Mouse (Mus musculus) adrenal gland (tissue): ENCODE data around the gene Slc45a1.

Experiments used
- intact Hi-C: fragments of 180-260 bp; cut with DNase I; formaldehyde crosslinking; loops from one replicate; pipeline ENCODE4 v1.15.1; 2025

The Slc45a1 gene

DNA sequence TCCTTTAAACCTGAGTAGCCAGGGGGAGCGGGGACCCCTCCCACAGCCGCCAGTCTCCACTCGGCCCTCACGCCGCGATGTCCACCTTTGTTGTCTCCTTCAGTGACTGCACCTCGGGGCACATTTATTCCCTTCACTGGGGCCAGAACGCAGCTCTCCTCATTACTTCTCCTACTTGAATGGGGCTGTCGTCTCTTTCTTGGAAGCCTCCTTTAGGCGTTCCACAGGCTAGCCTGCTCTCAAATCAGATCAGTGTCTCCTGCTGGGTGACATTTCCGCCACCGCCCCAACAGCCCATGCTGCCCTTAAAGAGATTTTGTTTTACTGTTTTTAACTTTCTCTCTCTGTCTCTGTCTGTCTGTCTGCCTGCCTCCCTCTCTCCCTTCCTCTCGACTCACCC lies 9.9 kb upstream of the Slc45a1 start:
- intact Hi-C loops = no loop called here

DNA sequence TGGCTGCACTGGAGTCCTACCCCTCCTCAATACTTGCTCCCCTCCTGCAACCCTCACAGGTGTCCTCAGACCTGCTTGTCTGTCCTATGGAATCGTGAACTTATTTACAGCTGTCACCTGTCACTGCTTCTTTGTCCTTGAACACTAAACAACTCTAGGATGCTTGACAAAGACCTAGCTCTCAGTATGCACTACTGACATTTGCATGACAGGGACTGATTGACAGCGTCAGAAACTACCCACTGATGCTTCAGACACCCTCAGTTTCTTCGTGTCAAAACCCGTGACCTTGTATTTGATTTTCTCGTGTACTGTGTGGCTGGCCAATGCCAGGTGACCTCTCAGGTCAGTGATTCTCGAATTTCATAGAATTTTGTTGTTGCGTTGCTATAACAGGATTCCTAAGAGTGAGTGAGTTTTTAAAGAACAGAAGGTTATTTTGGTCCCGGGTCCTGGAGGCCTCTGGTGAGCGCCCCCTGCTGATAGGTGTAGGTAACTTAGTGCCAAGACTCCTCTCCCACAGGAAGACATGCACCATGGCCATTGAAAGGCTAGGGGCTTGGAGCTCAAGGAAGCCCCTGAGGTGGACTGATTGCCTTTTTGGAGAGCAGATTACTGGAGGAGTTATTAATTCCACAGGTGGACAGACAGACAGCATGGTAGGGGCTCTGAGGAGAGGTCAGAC lies 8.1 kb upstream of the Slc45a1 start:
- intact Hi-C loops = loop anchor here (5.0 kb wide), 1 partner anchor 302 kb away; no protein-coding TSS in a partner anchor

DNA sequence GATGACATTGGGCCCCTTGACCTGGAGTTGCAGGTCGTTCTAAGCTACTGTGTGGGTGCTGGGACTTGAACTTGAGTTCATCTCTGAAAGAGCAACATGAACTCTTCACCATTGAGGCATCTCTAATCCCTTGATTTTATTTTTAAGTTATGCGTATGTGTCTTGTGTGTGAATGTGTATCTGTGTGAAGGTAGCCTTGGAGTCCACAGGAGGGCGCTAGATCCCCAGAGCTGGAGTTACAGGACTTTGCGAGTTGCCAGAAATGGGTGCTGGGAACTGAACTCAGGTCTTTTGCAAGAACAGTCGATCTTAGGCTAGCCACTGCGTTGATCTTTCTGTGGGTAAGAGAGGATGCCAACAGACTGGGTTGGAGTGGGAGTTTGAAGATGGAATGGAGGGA lies 4.5 kb upstream of the Slc45a1 start:
- intact Hi-C loops = loop anchor here (1.0 to 5.0 kb wide), 3 partner anchors 192 to 306 kb away; no protein-coding TSS in a partner anchor

DNA sequence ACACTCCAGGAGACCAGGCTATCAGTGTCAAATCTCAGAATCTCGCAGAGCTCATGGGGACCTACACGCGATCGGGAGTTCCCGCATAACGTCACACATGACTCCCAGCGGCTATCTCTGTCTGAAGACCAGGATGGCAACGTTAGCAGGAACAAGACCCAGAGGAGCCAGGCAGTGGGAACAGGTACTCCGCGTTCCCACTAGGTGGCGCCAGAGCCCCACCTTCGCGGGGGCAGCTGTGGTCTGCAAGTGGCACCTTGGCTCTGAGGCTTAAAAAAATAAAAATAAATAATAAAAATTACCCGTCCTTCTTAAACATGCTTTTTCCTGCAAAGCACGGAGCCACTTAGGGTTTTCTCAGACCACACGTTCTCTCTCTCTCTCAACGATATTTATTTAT lies 4.0 kb upstream of the Slc45a1 start:
- intact Hi-C loops = loop anchor here (1.0 to 5.0 kb wide), 3 partner anchors 193 to 306 kb away; no protein-coding TSS in a partner anchor

DNA sequence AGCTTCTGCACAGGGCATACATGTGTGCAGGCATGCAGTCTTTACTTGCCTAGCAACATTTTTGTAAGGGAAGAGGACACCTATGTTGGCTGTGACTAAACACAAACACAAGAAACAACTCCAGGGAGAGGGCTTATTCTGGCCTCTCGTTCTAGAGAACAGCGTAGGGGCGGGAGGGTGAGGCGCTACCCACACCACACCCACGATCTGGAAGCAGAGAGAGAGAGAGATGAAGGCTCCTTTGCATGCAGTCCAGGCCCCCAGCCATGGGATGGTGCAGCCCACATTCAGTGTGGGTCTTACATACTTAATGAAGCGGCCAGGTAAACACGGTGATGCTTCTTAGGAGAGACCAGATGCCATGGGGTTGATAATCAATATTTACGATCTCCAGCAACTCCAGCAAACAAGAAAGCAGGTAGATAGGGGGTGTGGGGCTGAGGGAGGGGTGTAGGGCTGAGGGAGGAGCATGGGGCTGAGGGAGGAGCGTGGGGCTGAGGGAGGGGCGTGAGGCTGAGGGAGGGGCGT lies 1.2 kb upstream of the Slc45a1 start:
- intact Hi-C loops = no loop called here

DNA sequence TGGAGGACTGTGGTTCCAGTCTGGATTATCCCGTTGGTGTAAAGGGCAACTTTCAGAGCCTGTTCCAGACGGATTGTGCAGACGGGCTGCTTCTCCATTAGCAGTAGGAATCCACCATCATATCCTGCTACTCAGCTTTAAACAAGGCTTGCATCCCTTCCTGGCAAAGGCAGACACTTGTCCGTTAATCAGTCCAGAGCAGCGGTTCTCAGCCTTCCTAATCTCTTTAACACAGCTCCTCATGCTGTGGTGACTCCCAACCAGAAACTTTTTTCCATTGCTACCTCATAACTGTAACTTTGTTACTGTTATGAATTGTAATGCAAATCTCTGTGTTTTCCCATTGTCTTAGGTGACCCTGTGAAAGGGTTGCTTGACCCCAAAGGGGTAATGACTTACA lies 2.6 kb downstream of the Slc45a1 start:
- intact Hi-C loops = no loop called here

DNA sequence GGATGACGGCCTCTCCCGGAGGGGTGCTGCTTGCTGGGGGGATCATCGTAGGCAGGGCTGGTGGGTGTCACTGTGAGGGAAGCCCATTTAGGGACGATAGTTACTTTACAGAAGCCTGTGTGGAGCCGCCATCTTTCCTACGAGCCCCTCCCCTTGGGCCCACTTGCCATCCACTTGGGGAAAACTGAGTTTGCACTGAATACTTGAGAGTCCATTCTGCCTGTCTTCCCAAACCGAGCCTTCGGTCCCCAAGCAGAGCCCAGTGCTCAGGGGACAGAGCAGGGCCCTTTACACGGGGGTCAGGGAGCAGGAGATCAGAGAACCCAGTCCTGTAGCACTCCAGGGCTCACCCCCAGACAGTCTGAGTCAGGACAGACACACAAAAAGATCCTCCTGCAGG lies 7.7 kb downstream of the Slc45a1 start:
- intact Hi-C loops = no loop called here

DNA sequence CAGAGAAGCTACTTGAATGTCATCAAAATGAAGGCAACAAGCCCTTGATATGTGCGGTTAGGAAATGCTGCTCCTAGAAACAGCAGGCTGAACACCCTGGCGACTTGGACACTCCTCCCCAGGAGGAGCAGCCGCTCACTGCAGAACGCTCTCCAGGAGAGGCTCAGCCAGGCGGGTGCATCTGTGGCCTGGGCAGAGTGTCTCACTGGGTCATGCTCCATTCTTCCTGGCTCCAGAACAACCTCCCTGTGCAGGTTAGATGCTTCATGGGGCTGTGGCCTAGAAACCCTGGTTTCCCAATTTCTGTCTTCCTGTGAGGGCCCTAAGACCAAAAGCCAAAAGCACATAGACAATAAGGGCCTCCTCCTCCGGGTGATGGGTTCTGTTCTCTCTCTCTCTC lies 15.3 kb downstream of the Slc45a1 start:
- intact Hi-C loops = no loop called here

DNA sequence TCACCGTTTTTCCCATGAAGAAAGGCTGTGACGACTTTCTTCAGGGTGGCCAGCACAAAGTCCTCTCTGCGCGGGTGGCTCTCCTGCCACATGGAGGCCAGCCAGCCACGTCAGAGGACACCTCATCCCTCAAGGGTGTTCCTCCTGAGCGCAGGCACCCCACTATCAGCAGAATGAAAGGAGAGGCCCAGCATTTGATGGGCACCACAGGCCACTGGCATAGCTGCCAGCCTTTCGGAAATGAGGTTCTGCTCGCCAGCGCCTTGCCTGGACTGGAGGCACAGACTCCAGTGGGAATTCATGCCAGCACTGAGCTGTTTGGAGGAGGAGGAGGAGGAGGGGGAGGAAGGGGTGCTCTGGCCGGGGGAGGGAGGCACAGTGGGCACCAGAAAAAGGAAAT lies 16.4 kb downstream of the Slc45a1 start:
- intact Hi-C loops = no loop called here

DNA sequence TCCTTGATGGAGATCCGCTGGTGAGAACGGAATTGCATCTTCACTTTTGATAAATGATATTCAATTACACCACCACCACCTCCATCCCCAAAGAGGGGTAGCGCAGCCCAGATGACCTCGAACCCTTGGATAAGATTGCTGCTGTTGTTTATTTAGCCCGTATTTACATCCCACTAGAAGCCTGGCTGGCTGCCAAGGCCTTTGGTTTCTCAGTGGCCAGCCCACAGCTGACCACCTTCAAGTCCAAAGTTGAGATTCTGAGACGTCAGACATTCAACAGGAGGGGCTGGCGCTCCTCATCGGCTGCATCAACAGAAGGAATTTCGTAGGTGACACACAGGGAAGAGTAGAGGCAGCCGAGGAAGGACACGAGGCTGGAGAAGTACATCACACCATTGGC lies 22.7 kb downstream of the Slc45a1 start:
- intact Hi-C loops = no loop called here

DNA sequence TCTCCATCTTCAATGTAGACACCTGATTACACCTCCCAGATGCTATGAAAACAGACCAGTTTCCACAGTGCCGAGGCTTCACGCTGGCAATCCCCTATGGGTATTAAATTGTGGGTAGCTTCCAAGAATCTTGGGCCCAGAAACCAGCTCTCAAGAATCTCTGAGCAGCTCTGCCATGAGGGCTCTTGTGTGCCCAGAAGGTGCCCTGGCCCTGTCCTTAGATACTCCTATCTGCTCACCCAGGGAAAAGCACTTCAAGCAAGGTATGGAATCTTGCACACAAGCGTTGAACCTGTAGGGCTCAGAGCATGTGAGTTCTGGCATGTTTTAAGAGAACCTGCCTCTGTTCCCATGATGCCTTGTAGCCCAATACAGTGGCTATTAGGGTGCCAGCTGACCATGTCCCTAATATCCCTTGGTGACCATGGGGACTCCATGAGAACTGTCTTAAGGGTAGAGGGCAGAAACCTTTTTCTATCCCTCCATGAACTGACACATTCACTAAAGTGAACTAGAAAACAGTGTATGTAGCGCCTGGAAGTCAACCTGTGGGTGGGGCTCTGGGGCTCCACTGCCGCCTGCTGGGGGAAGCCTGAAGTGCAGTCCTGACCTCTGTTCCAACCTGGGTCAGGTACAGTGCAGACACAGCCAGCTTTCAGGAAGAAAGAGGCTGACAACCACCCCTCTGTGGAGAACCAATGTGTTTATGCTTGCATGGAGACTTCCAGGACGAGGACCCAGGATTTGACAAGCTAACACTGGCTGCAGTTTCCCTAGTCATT lies 25.8 kb downstream of the Slc45a1 start:
- intact Hi-C loops = no loop called here

DNA sequence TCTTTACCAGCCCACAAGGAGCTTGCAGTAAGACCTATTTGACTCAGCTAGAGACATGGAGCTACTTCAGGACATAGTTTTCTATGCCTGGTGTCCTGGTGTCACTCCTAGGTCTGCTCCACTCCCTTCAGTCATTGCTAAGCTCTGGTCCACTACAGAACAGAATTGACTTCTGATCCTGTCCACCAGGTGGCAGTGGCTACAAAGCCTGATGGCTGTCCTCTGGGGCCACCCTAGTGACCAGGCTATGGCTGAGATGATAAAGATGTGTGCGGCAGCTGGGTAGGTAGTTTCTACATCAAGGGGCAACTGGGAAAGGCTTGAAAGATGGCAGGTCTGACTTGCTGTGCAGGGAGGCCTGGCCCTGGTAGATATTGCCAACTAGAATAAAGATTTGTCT lies 26.5 kb downstream of the Slc45a1 start:
- intact Hi-C loops = no loop called here

DNA sequence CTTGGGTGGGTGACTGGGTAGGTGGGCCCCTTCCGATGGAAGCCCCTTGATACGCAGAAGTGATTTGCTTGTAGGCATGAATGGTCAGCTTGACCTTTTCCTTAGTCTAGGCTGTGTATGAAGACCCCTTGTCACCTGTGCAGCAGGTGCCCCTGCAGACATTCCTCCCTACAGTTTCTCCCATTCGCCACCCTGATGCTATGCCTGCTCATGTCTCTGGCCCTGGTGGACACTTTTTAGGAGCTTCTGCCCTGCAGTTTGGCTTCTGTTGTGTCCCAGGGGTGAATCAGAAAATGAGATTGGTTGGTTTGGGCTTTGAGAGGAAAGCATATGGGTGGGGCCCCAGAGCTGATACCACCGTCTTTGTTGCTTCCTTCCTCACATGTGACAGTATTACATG lies 27.0 kb downstream of the Slc45a1 start:
- intact Hi-C loops = no loop called here

DNA sequence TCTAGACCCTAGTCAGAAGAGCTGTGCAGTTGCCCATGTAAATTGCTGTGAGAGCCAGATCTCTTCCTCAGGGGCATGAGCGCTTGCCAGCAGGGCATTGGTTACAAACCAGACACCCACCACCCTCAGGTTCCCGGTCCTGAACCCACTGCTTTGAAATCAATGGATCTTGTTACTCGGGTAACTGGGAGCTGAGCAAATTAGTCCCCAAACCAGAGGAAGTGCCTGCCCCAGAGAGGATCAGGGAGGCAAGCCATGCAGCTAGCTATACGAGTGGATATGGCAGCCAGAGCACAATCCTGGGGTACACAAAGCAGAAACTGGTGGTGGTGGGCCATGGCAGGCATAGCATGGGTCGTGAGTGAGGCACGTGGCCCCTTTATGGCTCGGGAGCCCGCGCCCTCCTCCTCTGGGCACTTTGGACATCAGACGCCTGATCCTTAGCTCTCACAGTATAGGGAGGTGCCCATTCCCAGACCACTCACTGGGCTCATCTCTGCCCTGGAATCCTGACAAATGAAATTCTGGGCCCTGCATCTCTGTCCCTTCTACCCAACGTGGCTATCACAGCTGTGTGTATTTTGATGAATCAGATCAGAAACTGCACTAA lies 27.7 kb downstream of the Slc45a1 start:
- intact Hi-C loops = no loop called here

DNA sequence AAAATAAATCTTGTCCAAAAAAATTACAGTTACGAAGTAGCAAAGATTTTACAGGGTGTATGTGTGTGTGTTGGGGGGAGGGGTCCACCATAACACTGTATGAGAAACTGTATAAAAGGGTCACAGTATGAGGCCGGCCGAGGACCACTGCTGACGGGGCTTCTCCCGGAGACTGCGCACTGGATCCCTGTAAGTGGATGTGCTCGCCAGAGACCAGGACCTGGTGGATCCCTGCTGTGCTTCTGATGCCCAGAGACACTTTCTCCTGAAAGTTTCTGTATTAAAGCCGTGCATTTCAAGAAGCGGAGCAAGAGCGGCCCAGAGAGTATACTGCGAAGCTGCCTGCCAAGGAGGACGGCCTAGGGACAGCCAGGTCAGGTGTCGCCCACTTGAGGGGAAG lies 29.3 kb downstream of the Slc45a1 start:
- intact Hi-C loops = no loop called here

DNA sequence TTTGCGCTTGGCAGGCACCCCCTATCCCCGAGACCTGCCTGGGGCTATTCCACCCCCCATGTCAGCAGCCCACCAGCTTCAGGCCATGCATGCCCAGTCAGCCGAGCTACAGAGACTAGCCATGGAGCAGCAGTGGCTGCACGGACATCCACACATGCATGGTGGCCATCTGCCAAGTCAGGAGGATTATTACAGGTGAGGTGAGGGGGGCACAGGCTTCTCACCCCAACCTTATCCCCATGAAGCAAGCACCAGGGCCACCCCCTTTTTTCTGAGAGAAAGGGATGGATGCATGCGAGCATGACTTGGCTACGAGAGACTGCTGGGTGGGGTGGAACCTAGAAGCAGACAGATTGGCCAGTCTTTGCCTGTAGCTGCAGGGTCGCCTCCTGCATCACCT lies 33.0 kb downstream of the Slc45a1 start:
- intact Hi-C loops = no loop called here

DNA sequence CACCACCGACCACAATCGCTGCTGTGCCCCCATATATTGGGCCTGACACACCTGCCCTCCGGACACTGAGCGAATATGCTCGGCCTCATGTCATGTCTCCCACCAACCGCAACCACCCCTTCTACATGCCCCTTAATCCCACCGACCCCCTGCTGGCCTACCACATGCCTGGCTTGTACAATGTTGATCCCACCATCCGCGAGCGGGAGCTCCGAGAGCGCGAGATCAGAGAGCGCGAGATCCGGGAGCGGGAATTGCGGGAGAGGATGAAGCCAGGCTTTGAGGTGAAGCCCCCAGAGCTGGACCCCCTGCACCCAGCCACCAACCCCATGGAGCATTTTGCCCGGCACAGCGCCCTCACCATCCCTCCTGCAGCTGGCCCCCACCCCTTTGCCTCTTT lies 35.1 kb downstream of the Slc45a1 start:
- intact Hi-C loops = no loop called here

DNA sequence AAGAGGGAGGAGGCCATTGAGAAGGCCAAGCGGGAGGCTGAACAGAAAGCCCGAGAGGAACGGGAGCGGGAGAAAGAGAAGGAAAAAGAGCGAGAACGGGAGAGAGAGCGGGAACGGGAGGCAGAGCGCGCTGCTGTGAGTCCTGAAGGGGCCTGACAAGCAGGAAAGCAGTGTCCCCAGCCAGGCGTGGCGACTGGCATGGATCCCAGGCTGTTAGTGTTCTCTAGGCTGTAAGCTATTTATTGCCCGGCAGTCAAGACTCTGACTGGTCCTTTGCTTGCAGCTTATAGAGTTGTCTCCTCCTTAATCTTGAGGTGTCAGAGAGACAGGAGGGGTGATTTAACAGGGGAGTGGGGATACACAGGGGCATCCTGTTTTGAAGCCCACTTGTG lies 35.9 kb downstream of the Slc45a1 start:
- intact Hi-C loops = no loop called here

DNA sequence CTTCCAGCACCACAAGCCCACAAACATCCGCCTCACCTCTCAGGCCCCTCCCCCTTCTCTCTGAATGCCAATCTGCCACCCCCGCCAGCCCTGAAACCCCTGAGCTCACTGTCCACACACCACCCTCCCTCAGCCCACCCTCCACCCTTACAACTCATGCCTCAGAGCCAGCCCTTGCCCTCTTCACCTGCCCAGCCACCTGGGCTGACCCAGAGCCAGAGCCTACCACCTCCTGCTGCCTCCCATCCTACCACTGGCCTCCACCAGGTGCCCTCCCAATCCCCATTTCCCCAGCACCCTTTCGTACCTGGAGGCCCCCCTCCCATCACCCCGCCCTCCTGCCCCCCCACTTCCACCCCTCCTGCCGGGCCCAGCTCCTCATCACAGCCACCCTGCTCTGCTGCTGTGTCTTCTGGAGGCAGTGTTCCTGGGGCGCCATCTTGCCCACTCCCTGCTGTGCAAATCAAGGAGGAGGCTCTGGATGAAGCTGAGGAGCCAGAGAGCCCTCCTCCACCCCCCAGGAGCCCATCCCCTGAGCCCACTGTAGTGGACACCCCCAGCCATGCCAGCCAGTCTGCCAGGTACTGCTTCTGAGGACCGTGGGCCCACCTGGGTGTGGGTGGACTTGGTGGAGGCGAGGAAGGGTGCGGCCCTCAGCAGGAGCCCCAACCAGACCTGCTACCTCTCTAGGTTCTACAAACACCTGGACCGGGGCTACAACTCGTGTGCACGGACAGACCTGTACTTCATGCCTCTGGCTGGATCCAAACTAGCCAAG lies 36.5 kb downstream of the Slc45a1 start:
- intact Hi-C loops = no loop called here

DNA sequence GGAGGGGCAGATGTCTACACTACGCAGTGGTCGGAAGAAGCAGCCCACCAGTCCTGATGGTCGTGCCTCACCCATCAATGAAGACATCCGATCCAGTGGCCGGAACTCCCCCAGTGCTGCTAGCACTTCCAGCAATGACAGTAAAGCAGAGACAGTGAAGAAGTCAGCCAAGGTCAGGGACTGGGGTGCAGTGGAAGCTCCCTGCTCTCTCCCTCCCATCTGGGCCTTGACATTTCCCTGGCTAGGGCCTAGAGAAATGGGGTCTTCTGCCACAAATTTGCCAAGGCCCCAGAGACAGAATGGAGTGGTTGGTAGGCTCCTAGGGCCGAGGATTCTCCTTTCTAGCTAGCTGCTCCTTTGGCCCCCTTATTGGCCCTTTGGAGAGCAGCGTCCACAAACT lies 38.3 kb downstream of the Slc45a1 start:
- intact Hi-C loops = loop anchor here (5.0 kb wide), 1 partner anchor 46 kb away; no protein-coding TSS in a partner anchor

DNA sequence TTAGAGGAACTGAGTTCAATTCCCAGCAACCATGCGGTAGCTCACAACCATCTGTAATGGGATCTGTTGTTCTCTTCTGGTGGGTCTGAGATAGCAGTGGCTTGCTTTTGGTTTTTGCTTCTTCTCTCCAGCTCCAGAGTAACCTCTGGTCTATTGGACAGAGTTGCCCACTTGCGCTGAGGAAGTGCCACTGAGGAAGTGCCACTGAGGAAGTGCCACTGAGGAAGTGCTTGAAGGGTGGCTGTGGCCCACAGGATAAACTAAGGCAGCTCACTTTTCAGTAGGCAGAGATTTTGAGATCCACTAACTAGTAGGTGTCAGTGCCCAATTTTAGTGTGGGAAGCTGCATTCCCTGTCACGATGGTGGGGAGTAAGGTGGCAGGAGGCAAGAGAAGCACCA lies 43.3 kb downstream of the Slc45a1 start:
- intact Hi-C loops = no loop called here
